Mouse (Mus musculus): ENCODE data around the gene Faim2. TPM values are rescaled to one million over a fixed set of nuclear protein-coding genes. Genes with fewer than 3 reads are reported as not detected.
A peak's percentile ranks its signal among the peaks of the same experiment; 100 is the strongest.

Faim2 gene
- polyA plus RNA-seq, 1 experiment from 2014 or later = 0.12 TPM

GRCm38 (mm10) chr15:99457606-99458401 is 70.2 kb downstream of the Faim2 start, which contains the start of gene Nckap5l:
Gene Nckap5l (minus strand): TSS chr15:99457748.
- H3K4me2 ChIP-seq = peak within 1 kb of the TSS; percentile 88
- H3K9me3 ChIP-seq = no peaks in the 10 kb centered on the region
- peak; percentile 91 for ATAC-seq (ENCODE audit: extremely low read depth, insufficient number of reproducible peaks, low FRiP score, low TSS enrichment)
- peaks cover 17% of the 10 kb centered on the region for H3K36me3 ChIP-seq
- H3K27ac ChIP-seq (replicated peaks) = peak within 1 kb of the TSS; percentile 91
- H3K9ac ChIP-seq = peak within 1 kb of the TSS; percentile 85
- H3K27me3 ChIP-seq (replicated peaks) = no peaks in the 10 kb centered on the region
- 1% methylated on average over 45 of the region's 45 CpGs for WGBS
- peak within 1 kb of the TSS; percentile 94 for H3K4me3 ChIP-seq
- peaks cover 44% of the 10 kb centered on the region for H3K4me1 ChIP-seq

- WGBS = under 1% methylated on average over 39 of the region's 43 CpGs
- peaks cover 51% of the 10 kb centered on the region for H3K4me1 ChIP-seq
- H3K27ac ChIP-seq (replicated peaks) = peak overlapping the region; percentile 91
- H3K9ac ChIP-seq = peak overlapping the region; percentile 85
- peak overlapping the region; percentile 88 for H3K4me2 ChIP-seq
- ATAC-seq (ENCODE audit: extremely low read depth, insufficient number of reproducible peaks, low FRiP score, low TSS enrichment) = peak; percentile 33; the same call in 1 of the 2 replicates
- H3K27me3 ChIP-seq (replicated peaks) = no peaks in the 10 kb centered on the region
- H3K9me3 ChIP-seq = no peaks in the 10 kb centered on the region
- peak overlapping the region; percentile 94 for H3K4me3 ChIP-seq
- H3K36me3 ChIP-seq = peaks cover 24% of the 10 kb centered on the region
Observed at GRCm38 (mm10) chr15:99456963-99457605, 70.9 kb downstream of the Faim2 start.

- Histone ChIP-seq H3K36me3 (peaks cover 31% of the 10 kb centered on the region), H3K4me2 (peak overlapping the region; percentile 88), H3K4me3 (peak overlapping the region; percentile 94), H3K9ac (peak overlapping the region; percentile 85), H3K9me3 (no peaks in the 10 kb centered on the region), H3K4me1 (peaks cover 57% of the 10 kb centered on the region), H3K27me3 (replicated peaks) (no peaks in the 10 kb centered on the region), H3K27ac (replicated peaks) (peak overlapping the region; percentile 91)
- no peak for ATAC-seq (ENCODE audit: extremely low read depth, insufficient number of reproducible peaks, low FRiP score, low TSS enrichment)
- 19% methylated on average over 7 of the region's 7 CpGs for WGBS
Observed at GRCm38 (mm10) chr15:99456338-99456962, 71.5 kb downstream of the Faim2 start.

- Histone ChIP-seq H3K4me3 (peak overlapping the region; percentile 94; the same call in 1 of the 2 replicates), H3K27ac (replicated peaks) (peak overlapping the region; percentile 91; the same call in 1 of the 2 replicates), H3K36me3 (peaks cover 34% of the 10 kb centered on the region), H3K4me2 (peak overlapping the region; percentile 88), H3K9ac (peak overlapping the region; percentile 85), H3K4me1 (peaks cover 66% of the 10 kb centered on the region), H3K9me3 (no peaks in the 10 kb centered on the region), H3K27me3 (replicated peaks) (no peaks in the 10 kb centered on the region)
- 74% methylated on average over 3 of the region's 3 CpGs for WGBS
- ATAC-seq (ENCODE audit: extremely low read depth, insufficient number of reproducible peaks, low FRiP score, low TSS enrichment) = no peak
Observed at GRCm38 (mm10) chr15:99455415-99455814, 72.5 kb downstream of the Faim2 start.

- Histone ChIP-seq H3K4me1 (peaks cover 73% of the 10 kb centered on the region), H3K9ac (peak overlapping the region; percentile 85), H3K4me3 (no peak overlapping the region), H3K9me3 (no peaks in the 10 kb centered on the region), H3K27ac (replicated peaks) (no peak overlapping the region), H3K27me3 (replicated peaks) (no peaks in the 10 kb centered on the region), H3K4me2 (peak overlapping the region; percentile 88), H3K36me3 (peaks cover 34% of the 10 kb centered on the region)
- ATAC-seq (ENCODE audit: extremely low read depth, insufficient number of reproducible peaks, low FRiP score, low TSS enrichment) = no peak
- WGBS = 72% methylated on average over 7 of the region's 7 CpGs
Observed at GRCm38 (mm10) chr15:99454585-99455279, 73.2 kb downstream of the Faim2 start.

GRCm38 (mm10) chr15:99453153-99453900 is 74.6 kb downstream of the Faim2 start:
- no peak overlapping the region for H3K4me3 ChIP-seq
- no peaks in the 10 kb centered on the region for H3K9me3 ChIP-seq
- peaks cover 82% of the 10 kb centered on the region for H3K4me1 ChIP-seq
- no peak overlapping the region for H3K4me2 ChIP-seq
- no peak overlapping the region for H3K27ac ChIP-seq (replicated peaks)
- no peaks in the 10 kb centered on the region for H3K27me3 ChIP-seq (replicated peaks)
- WGBS = 67% methylated on average over 11 of the region's 11 CpGs
- peaks cover 34% of the 10 kb centered on the region for H3K36me3 ChIP-seq
- ATAC-seq (ENCODE audit: extremely low read depth, insufficient number of reproducible peaks, low FRiP score, low TSS enrichment) = no peak
- H3K9ac ChIP-seq = no peak overlapping the region

- no peak for ATAC-seq (ENCODE audit: extremely low read depth, insufficient number of reproducible peaks, low FRiP score, low TSS enrichment)
- 26% methylated on average over 8 of the region's 8 CpGs for WGBS
- Histone ChIP-seq H3K27me3 (replicated peaks) (no peaks in the 10 kb centered on the region), H3K4me1 (peaks cover 64% of the 10 kb centered on the region), H3K4me2 (peak overlapping the region; percentile 47), H3K4me3 (peak overlapping the region; percentile 16; the same call in 1 of the 2 replicates), H3K9me3 (no peaks in the 10 kb centered on the region), H3K36me3 (peaks cover 39% of the 10 kb centered on the region), H3K27ac (replicated peaks) (peak overlapping the region; percentile 86), H3K9ac (peak overlapping the region; percentile 38; the same call in 1 of the 2 replicates)
Observed at GRCm38 (mm10) chr15:99449751-99450280, 78.1 kb downstream of the Faim2 start.

GRCm38 (mm10) chr15:99449131-99449750 is 78.7 kb downstream of the Faim2 start:
- Histone ChIP-seq H3K9ac (peak overlapping the region; percentile 38), H3K9me3 (no peaks in the 10 kb centered on the region), H3K36me3 (peaks cover 43% of the 10 kb centered on the region), H3K27ac (replicated peaks) (peak overlapping the region; percentile 86), H3K4me2 (peak overlapping the region; percentile 47), H3K27me3 (replicated peaks) (no peaks in the 10 kb centered on the region), H3K4me3 (peak overlapping the region; percentile 16; the same call in 1 of the 2 replicates), H3K4me1 (peaks cover 62% of the 10 kb centered on the region)
- 21% methylated on average over 9 of the region's 9 CpGs for WGBS
- ATAC-seq (ENCODE audit: extremely low read depth, insufficient number of reproducible peaks, low FRiP score, low TSS enrichment) = peak; percentile 72; the same call in 1 of the 2 replicates

Data from heart, embryonic 13.5 days (tissue).